Mouse (Mus musculus): Measurements from ENCODE around the gene Rgs14. TPM values are rescaled to one million over a fixed set of nuclear protein-coding genes. Genes with fewer than 3 reads are reported as not detected.

Rgs14 gene
- polyA plus RNA-seq (2012; rRNA removed) = 32.8 and 44.1 TPM in 2 replicates

GRCm38 (mm10) chr13:55369531-55370114 lies at the start of gene Rgs14:
Rgs14 (plus strand) TSS chr13:55369732.
- DNase-seq (ENCODE audit: extremely low spot score in 1 of 2, low spot score in 1 of 2) = peak; percentile 39 to 69

DNA sequence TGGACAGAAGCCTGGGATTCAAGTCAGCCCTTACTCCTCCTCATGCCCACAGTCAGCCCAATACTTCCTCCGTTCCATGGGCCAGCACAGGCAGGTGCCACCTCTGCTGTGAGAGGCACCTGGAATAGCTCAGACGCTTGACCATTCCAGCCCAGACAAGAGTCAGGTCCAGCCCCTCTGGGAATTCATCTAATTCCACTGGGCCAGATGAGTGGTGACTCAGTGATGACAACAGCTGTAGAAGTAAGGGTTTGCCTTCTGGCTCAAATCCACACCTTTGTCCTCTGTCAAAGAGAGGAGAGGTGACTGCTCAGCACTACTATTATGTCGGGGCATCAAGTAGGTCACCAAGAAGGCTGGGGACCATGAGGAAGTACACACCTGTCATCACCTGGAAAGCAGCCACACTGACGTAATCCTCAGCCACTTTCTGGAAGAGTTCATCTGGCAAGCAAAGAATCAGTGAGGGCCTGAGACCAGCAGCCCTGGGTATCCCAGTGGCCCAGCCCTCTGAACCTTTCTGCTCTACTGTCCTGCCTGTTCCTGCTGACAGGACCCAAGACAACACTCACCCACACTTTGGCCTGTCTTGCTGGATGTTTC lies 49.5 kb upstream of the Rgs14 start, which contains the start of gene Prelid1:
Gene Prelid1, plus strand, starts transcription at position 570 of the 603 bp plus-strand sequence.
- no peak for DNase-seq (ENCODE audit: extremely low spot score in 1 of 2, low spot score in 1 of 2)

GRCm38 (mm10) chr13:55321434-55322129 lies 48.0 kb upstream of the Rgs14 start, which contains the start of gene Rab24:
Rab24 (minus strand) TSS chr13:55321946.
- DNase-seq (ENCODE audit: extremely low spot score in 1 of 2, low spot score in 1 of 2) = peak; percentile 62 to 85

DNA sequence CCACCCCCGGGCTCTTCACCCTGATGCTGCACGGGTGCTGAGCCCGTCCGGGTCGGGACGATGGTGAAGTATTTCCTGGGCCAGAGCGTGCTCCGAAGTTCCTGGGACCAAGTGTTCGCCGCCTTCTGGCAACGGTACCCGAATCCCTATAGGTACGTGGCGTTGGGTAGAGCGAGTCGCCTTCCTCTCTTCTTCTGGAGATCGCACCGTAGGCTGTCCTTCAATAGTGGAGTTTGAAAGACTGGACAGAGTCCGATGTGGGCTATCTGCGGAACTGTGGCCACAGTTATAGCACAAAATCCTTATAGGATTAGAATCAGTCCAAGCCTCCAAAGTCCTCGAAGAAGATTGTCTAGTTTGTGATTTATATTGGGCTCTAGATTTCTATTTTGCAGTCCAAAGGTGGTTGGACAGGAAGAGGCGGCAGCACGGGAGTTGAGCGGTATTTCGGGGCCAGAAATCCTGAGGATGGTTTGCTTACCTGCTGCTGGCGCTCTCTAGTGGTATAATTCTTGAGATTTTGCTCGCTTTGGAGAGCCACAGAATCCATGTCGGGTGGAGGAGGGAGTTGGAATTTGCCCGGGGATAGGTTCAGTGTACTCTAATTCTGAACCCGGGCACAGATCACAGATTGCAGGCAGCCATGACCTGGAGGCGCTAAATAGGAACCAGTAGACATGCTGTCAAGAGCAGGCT lies 47.3 kb upstream of the Rgs14 start:
- peak in 1 of 2 experiments; percentile 71 for DNase-seq (ENCODE audit: extremely low spot score in 1 of 2, low spot score in 1 of 2)

- no peak for DNase-seq (ENCODE audit: extremely low spot score in 1 of 2, low spot score in 1 of 2)
These were observed 43.9 kb upstream of the Rgs14 start for GRCm38 (mm10) chr13:55325596-55325995.

- DNase-seq (ENCODE audit: extremely low spot score in 1 of 2, low spot score in 1 of 2) = no peak
These were observed 42.4 kb upstream of the Rgs14 start for GRCm38 (mm10) chr13:55327169-55327568.

DNA sequence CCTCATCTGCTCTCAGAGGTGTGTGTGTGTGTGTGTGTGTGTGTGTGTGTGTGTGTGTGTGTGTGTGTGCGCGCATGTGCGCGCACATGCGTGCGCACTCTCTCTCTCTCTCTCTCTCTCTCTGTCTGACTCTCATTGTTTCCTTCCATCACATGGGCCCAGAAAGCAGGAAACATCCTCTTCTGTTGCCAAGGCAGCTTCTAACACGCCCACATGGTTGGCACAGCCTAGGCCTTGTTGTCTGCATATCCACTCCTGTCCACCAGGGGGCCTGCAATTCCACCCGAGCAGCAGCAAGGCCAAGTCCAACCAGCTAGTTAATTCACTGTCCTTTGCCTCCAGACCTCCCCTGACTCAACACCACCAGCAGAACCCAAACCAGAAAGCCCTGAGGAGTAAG lies 41.9 kb upstream of the Rgs14 start:
- DNase-seq (ENCODE audit: extremely low spot score in 1 of 2, low spot score in 1 of 2) = peak; percentile 93 to 97

- DNase-seq (ENCODE audit: extremely low spot score in 1 of 2, low spot score in 1 of 2) = no peak
These were observed 41.4 kb upstream of the Rgs14 start for GRCm38 (mm10) chr13:55328171-55328570.

GRCm38 (mm10) chr13:55328641-55329040 lies 40.9 kb upstream of the Rgs14 start:
- no peak for DNase-seq (ENCODE audit: extremely low spot score in 1 of 2, low spot score in 1 of 2)

DNA sequence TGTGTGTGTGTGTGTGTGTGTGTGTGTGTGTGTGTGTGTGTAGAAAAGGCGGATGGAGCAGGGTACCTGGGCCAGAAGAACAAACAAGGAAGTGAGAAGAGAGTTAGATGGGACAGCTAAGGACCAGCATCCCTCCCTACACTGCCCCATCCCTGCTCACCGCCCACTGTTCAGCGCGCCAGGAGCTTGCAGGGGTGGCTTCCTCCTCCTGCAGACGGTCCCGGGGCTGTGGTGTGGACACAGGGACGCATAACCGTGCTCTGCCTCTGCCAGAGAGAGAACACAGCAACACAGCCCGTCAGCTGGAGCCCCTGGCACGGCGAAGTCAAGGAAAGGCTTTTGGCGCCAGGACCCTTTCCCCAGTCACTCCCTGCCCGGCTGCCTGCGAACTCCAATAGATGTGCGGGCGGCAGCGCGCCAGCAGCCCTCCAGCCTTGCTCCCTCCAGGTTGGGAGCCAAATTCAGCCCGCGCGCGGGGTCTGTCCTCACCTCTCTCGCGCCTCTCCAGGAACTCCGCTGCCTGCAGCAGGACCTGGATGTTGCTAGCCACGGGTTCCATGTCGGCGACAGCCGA lies 40.3 kb upstream of the Rgs14 start:
- no peak for DNase-seq (ENCODE audit: extremely low spot score in 1 of 2, low spot score in 1 of 2)

- peak in 1 of 2 experiments; percentile 74 for DNase-seq (ENCODE audit: extremely low spot score in 1 of 2, low spot score in 1 of 2)
These were observed 39.6 kb upstream of the Rgs14 start, which contains the start of gene Mxd3 for GRCm38 (mm10) chr13:55329683-55330566. Mxd3 (minus strand) TSS chr13:55329823.

- DNase-seq (ENCODE audit: extremely low spot score in 1 of 2, low spot score in 1 of 2) = no peak
These were observed 38.7 kb upstream of the Rgs14 start for GRCm38 (mm10) chr13:55330567-55331400.

GRCm38 (mm10) chr13:55332331-55332730 lies 37.2 kb upstream of the Rgs14 start:
- no peak for DNase-seq (ENCODE audit: extremely low spot score in 1 of 2, low spot score in 1 of 2)

DNA sequence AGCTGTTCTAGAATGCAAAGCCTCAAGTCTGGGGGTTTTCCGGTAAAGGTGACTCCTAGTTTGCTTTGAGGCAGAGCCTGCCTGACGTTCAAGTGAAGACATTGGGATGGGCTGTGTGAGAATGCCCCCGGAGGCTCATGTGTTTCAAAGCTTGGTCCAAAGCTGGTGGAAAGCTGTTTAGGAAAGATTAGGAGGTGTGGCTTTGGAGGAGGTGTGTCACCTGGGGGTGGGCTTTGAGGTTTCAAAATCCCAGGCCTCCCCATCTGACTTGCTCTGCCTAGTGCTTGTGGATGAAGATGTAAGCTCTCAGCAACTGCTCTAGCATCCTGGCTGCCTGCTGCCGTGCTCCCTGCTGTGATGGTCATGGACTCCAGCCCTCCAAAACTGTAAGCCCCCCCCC lies 33.8 kb upstream of the Rgs14 start:
- no peak for DNase-seq (ENCODE audit: extremely low spot score in 1 of 2, low spot score in 1 of 2)

DNA sequence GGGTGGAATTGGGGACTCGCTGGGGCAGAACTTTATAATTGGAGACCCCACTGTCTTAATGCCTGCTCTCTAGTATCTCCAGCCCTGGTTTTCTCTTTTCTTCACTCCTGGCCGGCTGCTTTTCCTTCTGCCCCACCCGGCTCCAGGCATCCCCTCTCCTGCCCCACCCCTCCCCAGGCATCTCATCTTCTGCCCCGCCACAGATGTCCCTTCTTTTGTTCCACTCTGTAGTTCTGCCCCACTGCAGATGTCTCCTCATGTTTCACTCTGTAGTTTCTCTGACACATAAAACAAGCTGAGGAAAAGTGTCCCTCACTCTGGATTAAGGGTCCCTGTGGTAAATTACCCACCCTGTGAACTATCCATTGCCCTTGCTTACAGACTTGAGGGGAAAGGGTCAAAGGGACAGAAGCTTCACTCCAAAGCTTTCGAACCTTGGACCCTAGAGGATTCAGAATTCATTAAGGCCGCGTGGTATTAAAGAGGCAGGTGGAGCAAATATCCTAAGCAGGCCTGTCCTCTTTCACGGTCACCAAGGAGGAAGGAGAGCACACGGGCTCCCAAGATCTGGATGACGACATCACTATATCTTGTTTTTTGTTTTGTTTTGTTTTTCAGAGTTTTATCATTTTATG lies 32.1 kb upstream of the Rgs14 start:
- no peak for DNase-seq (ENCODE audit: extremely low spot score in 1 of 2, low spot score in 1 of 2)

DNA sequence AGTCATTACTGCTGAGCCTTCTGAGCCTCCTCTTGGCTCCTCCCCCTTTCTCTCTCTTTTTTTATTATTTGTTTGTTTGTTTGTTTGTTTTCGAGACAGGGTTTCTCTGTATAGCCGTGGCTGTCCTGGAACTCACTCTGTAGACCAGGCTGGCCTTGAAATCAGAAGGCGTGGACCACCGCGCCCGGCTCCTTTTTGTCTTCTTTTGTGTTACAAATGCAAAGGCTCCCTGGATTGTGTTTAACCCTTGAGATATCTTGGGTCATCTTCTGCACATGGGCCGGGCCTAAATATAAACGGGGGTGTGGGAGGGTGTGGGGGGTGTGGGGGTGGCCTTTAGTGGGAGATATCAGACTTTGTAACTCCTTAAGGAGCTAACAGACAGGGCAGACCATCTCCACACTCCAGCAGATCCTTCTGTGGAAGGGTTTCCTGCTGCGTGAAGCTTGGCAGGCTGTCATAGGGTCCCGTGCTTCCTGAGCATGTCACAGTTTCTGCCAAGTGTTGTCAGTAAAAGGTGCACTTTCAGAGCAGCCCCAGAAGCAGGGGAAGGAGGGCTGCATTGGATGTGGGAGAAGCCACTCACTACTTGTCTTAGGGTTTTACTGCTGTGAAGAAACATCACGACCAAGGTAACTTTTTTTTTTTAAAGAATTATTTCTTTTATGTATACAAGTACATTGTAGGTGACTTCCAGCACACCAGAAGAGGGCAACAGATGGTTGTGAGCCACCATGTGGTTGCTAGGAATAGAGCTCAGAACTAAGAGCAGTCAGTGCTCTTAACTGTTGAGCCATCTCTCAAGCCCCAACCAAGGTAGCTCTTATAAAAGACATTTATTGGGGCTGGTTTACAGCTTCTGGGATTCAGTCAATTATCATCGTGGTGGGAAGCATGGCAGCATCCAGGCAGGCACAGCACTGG lies 31.1 kb upstream of the Rgs14 start:
- DNase-seq (ENCODE audit: extremely low spot score in 1 of 2, low spot score in 1 of 2) = no peak

- no peak for DNase-seq (ENCODE audit: extremely low spot score in 1 of 2, low spot score in 1 of 2)
These were observed 30.3 kb upstream of the Rgs14 start for GRCm38 (mm10) chr13:55339259-55339658.
